9 mouse cellular contexts compared by ENCODE assay signal in genomic region chrX:36226577-36226976, GRCm38 (mm10). TPM values are rescaled to one million over a fixed set of nuclear protein-coding genes. Genes with fewer than 3 reads are reported as not detected.
DNase-seq lines count a peak whose midpoint lies in the region; ATAC-seq and TF ChIP-seq lines count a peak whose summit lies in the region.
"Had no signal": no experiment of that assay in that cellular context is flagged by ENCODE, and none has a peak within 500 bp of the region (broad histone marks: within the 10 kb centered on the region; RNA-seq: fewer than 3 reads in every experiment).

No protein-coding gene starts in this region.

- H3K27ac ChIP-seq in CH12.LX (ENCODE audit: insufficient read depth, low read depth), result no peak overlapping the region
- H3K27ac ChIP-seq: limb, embryonic 15.5 days had no signal

- intact Hi-C loops in heart, postnatal 25 days (cut with DNase I), result loop anchor here (2.0 kb wide), 1 partner anchor 126 kb away; no protein-coding TSS in a partner anchor

- H3K4me3 ChIP-seq in CH12.LX (replicated peaks in 1 of 3; ENCODE audit: low read depth in 2 of 3, low read length in 2 of 3, poor library complexity in 1 of 3), result no peak overlapping the region
- H3K4me3 ChIP-seq: limb, embryonic 15.5 days had no signal

- H3K4me2 ChIP-seq in CH12.LX (ENCODE audit: insufficient read depth, low read depth, poor library complexity, severe bottlenecking), result no peak overlapping the region
- H3K4me2 ChIP-seq: limb, embryonic 15.5 days had no signal

- no peaks in the 10 kb centered on the region for H3K36me3 ChIP-seq in CH12.LX (replicated peaks in 1 of 2; ENCODE audit: control insufficient read depth in 1 of 2, insufficient read depth in 1 of 2, low read length in 1 of 2)
- H3K36me3 ChIP-seq: limb, embryonic 15.5 days had no signal

- H3K27me3 ChIP-seq in CH12.LX (replicated peaks), result no peaks in the 10 kb centered on the region
- H3K27me3 ChIP-seq: limb, embryonic 15.5 days had no signal

- H3K9me3 ChIP-seq in CH12.LX (replicated peaks; ENCODE audit: low read length), result no peaks in the 10 kb centered on the region
- H3K9me3 ChIP-seq: limb, embryonic 15.5 days had no signal

- no peak for TF ChIP-seq EP300 in CH12.LX (IDR thresholded peaks at IDR 0.05; ENCODE audit: low read length)

- peak; percentile 19 for DNase-seq in heart, adult 8-10 months (ENCODE audit: low spot score)
- no peak for DNase-seq in heart, postnatal 25 days (ENCODE audit: low spot score)
- peak; percentile 24 for DNase-seq in CH12.LX (ENCODE audit: extremely low read depth)
- peak; percentile 57 for DNase-seq in brain, embryonic 14.5 days (ENCODE audit: low read depth)
- peak; percentile 8 to 44 for DNase-seq in frontal cortex, postnatal 14 days (ENCODE audit: low spot score in 2 of 2)
- peak; percentile 49 to 61 for DNase-seq in layer of hippocampus, postnatal 14 days (ENCODE audit: low spot score in 2 of 2)

- H3K9ac ChIP-seq in CH12.LX (ENCODE audit: insufficient read depth, low read depth), result no peak overlapping the region
- H3K9ac ChIP-seq: limb, embryonic 15.5 days had no signal

- in situ Hi-C loops in CH12.LX (cut with MboI; ENCODE audit: low pct_ligation_motif_present, low pct_unique_long_range_greater_than_20kb, low sequenced_read_pairs), result loop anchor here (10.0 kb wide), 1 partner anchor 158 kb away; no protein-coding TSS in a partner anchor

- no peaks in the 10 kb centered on the region for H3K4me1 ChIP-seq in CH12.LX (ENCODE audit: control insufficient read depth in 1 of 2, insufficient read depth in 2 of 2)
- H3K4me1 ChIP-seq: limb, embryonic 15.5 days had no signal

- no peak for TF ChIP-seq POLR2A in CH12.LX (IDR thresholded peaks at IDR 0.05; ENCODE audit: low read depth, low read length)
- no peak for TF ChIP-seq POLR2A in brain, embryonic 14.5 days (IDR thresholded peaks at IDR 0.05; ENCODE audit: borderline replicate concordance, extremely low read depth, insufficient read depth, insufficient read length, poor library complexity, severe bottlenecking)

- peak; percentile 56; the same call in 1 of the 2 replicates for ATAC-seq in megakaryocyte, adult 5-6 weeks (ENCODE audit: poor library complexity, severe bottlenecking)
- no peak for ATAC-seq in erythroid progenitor cell, adult 5-6 weeks (replicated peaks; ENCODE audit: low FRiP score, poor library complexity, severe bottlenecking)

- peak; percentile 52 for TF ChIP-seq RAD21 in CH12.LX (IDR thresholded peaks at IDR 0.05; ENCODE audit: low read depth, low read length)

- dilution Hi-C loops in CH12.LX (cut with MboI; ENCODE audit: extremely low pct_ligation_motif_present, extremely low pct_unique_long_range_greater_than_20kb, low sequenced_read_pairs), result no loop called here

- peak; percentile 55 to 60 for TF ChIP-seq CTCF in CH12.LX (conservative IDR thresholded peaks at IDR 0.05 in 1 of 2, IDR thresholded peaks at IDR 0.05 in 1 of 2; ENCODE audit: low read depth in 2 of 2, low read length in 2 of 2)
- TF ChIP-seq CTCF in brain, embryonic 14.5 days (IDR thresholded peaks at IDR 0.05; ENCODE audit: borderline replicate concordance, extremely low read depth, insufficient read depth, insufficient read length), result peak; percentile 58; the same call in 1 of the 2 replicates

- H3K79me2 ChIP-seq in CH12.LX (replicated peaks; ENCODE audit: control insufficient read depth, extremely low read depth, insufficient read depth, poor library complexity, severe bottlenecking), result no peaks in the 10 kb centered on the region

TF ChIP-seq in CH12.LX, 34 proteins besides CTCF, POLR2A, EP300 and RAD21:
- no peak for TF ChIP-seq RCOR1 (conservative IDR thresholded peaks at IDR 0.05; ENCODE audit: low read depth, low read length)

RNA-seq across cellular contexts. Expression of gene Zcchc12, which starts 30.9 kb away (rescaled TPM):
- total RNA-seq in heart, adult 8-10 months (2022), result under 1 TPM in 2 of 4 experiments, not detected in 2; 0.11 to 0.19 TPM
- under 1 TPM in 1 of 2 experiments, not detected in 1; 0.10 TPM for total RNA-seq in heart, postnatal 25 days (2021)
- total RNA-seq in CH12.LX (2012; rRNA removed), result not detected in 2 replicates
- total RNA-seq in CH12.LX (2014; rRNA removed), result not detected in 2 replicates
- polyA plus RNA-seq in CH12.LX (2012; ENCODE audit: insufficient read length, low read depth), result not detected in 2 replicates
- 161 and 162 TPM in 2 replicates for polyA plus RNA-seq in brain, embryonic 14.5 days (2012; rRNA removed)
- 10 to 100 TPM; 42.7 to 43.7 TPM for total RNA-seq in layer of hippocampus, postnatal 14 days (2021)
- total RNA-seq in megakaryocyte, adult 5-6 weeks (2015), result not detected in 2 replicates
- not detected in 2 replicates for total RNA-seq in megakaryocyte, adult 5-6 weeks (2017)
- not detected in 2 replicates for total RNA-seq in erythroid progenitor cell, adult 5-6 weeks (2015; ENCODE audit: low replicate concordance)
- not detected in 2 replicates for total RNA-seq in erythroid progenitor cell, adult 5-6 weeks (2017; ENCODE audit: low replicate concordance)

Comparison
In these comparisons a context has a peak if more than half of its experiments do, and no peak if none do; other contexts are left out.
1. RNA of gene Zcchc12, which starts 30.9 kb away (total RNA-seq): 42.7 to 43.7 TPM in layer of hippocampus, postnatal 14 days; 0.11 to 0.19 TPM in heart, adult 8-10 months, 0.10 TPM in heart, postnatal 25 days, not detected in CH12.LX, not detected in megakaryocyte, adult 5-6 weeks and not detected in erythroid progenitor cell, adult 5-6 weeks; every median in the first group is over 10 times any median in the second.